Mouse (Mus musculus): ENCODE measurements around the gene Klhl29. TPM values are rescaled to one million over a fixed set of nuclear protein-coding genes. Genes with fewer than 3 reads are reported as not detected.

The Klhl29 gene
- total and polyA plus RNA-seq, 3 experiments, result not detected

DNA sequence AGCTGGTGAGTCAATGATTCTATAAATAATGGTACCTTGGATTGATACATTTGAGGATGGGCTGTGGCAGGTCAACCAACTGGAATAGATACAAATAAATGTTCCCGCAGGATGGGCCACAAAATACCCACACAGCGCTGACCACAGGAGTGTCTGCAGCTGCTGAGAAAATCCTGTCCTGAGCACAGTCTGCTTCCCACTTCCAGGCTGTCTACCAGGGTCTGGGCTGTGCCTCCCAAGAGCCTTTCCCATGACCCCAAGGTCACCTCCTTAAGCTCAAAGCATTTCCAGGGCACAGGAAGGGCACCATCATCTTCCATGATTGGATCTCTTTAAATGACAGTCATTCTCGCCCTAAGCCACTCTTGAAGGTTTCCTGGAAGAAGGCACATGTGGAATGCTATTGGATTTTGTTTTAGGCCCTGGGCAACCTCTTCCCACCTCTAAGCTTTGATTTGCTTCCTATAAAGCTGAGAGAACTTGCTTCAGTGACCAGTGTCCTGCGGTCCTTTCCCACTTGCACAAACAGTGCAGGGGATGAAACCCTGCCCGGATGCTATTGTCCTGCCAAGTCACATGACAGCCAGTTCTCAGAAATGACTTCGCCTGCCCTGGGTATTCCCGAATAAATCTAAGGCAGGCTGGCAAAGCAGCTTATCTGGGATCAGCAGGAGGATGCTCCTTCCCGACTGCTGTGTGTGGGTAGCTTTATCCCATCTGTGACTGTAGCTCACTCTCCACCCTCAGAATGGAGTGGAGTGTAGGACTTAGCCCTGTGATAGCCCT lies 38.4 kb downstream of the Klhl29 start:
- Histone ChIP-seq H3K4me1 (ENCODE audit: control insufficient read depth in 1 of 2, insufficient read depth in 2 of 2, low read length in 2 of 2) (no peaks in the 10 kb centered on the region), H3K9ac (ENCODE audit: control insufficient read depth, low read depth, low read length, poor library complexity, severe bottlenecking) (no peak overlapping the region), H3K36me3 (ENCODE audit: control insufficient read depth in 1 of 2, insufficient read depth in 2 of 2, low read length in 2 of 2) (no peaks in the 10 kb centered on the region), H3K9me3 (replicated peaks; ENCODE audit: insufficient read depth, low read length) (no peaks in the 10 kb centered on the region), H3K27me3 (ENCODE audit: control insufficient read depth in 1 of 2, insufficient read depth in 2 of 2, low read length in 2 of 2) (no peaks in the 10 kb centered on the region; a peak in 1 of 4 replicates), H3K27ac (ENCODE audit: control insufficient read depth, low read depth, low read length) (no peak overlapping the region), H3K79me2 (ENCODE audit: control insufficient read depth, insufficient read depth, low read length, poor library complexity) (no peaks in the 10 kb centered on the region), H3K4me3 (ENCODE audit: control insufficient read depth in 1 of 2, insufficient read depth in 1 of 2, low read depth in 2 of 2, low read length in 2 of 2) (no peak overlapping the region)
- TF ChIP-seq JUND (IDR thresholded peaks at IDR 0.05; ENCODE audit: low read depth, low read length) (no peak), TCF12 (IDR thresholded peaks at IDR 0.05; ENCODE audit: low read depth, low read length) (no peak), USF1 (IDR thresholded peaks at IDR 0.05; ENCODE audit: low read depth, low read length) (no peak), CTCF (IDR thresholded peaks at IDR 0.05 in 2 of 3, conservative IDR thresholded peaks at IDR 0.05 in 1 of 3; ENCODE audit: control insufficient read depth in 1 of 3, insufficient read depth in 1 of 3, low read depth in 2 of 3, low read length in 3 of 3, poor library complexity in 1 of 3, severe bottlenecking in 1 of 3) (no peak), MAZ (IDR thresholded peaks at IDR 0.05; ENCODE audit: low read depth, low read length) (no peak), TAL1 (IDR thresholded peaks at IDR 0.05; ENCODE audit: low read length) (no peak), ZMIZ1 (IDR thresholded peaks at IDR 0.05; ENCODE audit: low read depth, low read length) (no peak), MEF2A (IDR thresholded peaks at IDR 0.05; ENCODE audit: extremely low read depth, insufficient replicate concordance, low read depth, low read length, poor library complexity, severe bottlenecking) (no peak), SMC3 (IDR thresholded peaks at IDR 0.05; ENCODE audit: low read depth, low read length) (no peak), NELFE (IDR thresholded peaks at IDR 0.05; ENCODE audit: low read depth, low read length) (no peak), MYB (IDR thresholded peaks at IDR 0.05; ENCODE audit: low read depth, low read length) (no peak), EP300 (IDR thresholded peaks at IDR 0.05; ENCODE audit: low read depth in 1 of 2, low read length in 2 of 2) (no peak), ELF1 (IDR thresholded peaks at IDR 0.05; ENCODE audit: low read depth, low read length) (no peak), NRF1 (IDR thresholded peaks at IDR 0.05; ENCODE audit: insufficient read depth, low read depth, low read length, poor library complexity, severe bottlenecking) (no peak), HCFC1 (IDR thresholded peaks at IDR 0.05; ENCODE audit: low read depth, low read length) (no peak), ETS1 (IDR thresholded peaks at IDR 0.05; ENCODE audit: low read depth, low read length) (no peak), MYC (IDR thresholded peaks at IDR 0.05; ENCODE audit: low read depth, low read length) (no peak), UBTF (IDR thresholded peaks at IDR 0.05; ENCODE audit: borderline replicate concordance, insufficient read depth, low read depth, low read length) (no peak), CHD1 (IDR thresholded peaks at IDR 0.05; ENCODE audit: low read depth, low read length) (no peak), KAT2A (conservative IDR thresholded peaks at IDR 0.05; ENCODE audit: low read depth, low read length) (no peak)
- DNase-seq (ENCODE audit: low read depth, low spot score), result no peak
